Mouse (Mus musculus): ENCODE results near the gene Prss21. TPM values are rescaled to one million over a fixed set of nuclear protein-coding genes. Genes with fewer than 3 reads are reported as not detected.
A peak's percentile ranks its signal among the peaks of the same experiment; 100 is the strongest.
"Not testable (repeated sequence)": the region's sequence is repeated elsewhere in the genome, so short reads cannot be mapped to it uniquely, and the experiment has no call there.

Gene Prss21
- total RNA-seq, 2 experiments from 2014 or later = not detected

DNA sequence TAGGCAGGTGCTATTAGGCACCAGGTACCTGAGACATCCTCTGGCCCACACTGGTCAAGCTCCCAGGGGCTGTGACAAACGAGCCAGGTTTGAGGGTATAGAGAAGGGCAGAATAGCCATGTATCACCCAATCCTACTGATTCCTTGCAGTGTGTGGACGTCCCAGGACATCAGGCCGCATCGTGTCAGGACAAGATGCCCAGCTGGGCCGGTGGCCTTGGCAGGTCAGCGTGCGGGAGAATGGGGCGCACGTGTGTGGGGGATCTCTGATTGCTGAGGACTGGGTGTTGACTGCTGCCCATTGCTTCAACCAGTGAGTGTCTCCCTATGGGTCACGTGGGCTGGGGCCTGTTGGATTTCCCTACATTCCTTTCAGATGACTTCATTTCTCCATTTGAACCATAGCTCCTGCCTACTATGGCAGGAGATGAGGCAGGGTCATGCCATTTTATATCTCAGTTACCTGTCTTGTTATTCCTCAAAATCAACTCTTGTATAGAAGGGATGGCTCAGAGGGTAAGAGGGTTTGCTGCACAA is 13.6 kb upstream of the Prss21 start:
- peak in 1 of 2 experiments; percentile 14 for DNase-seq
- intact Hi-C loops (cut with DNase I) = loop anchor here (5.0 kb wide), 1 partner anchor 107 kb away; the partner anchor contains the start of gene Kremen2

DNA sequence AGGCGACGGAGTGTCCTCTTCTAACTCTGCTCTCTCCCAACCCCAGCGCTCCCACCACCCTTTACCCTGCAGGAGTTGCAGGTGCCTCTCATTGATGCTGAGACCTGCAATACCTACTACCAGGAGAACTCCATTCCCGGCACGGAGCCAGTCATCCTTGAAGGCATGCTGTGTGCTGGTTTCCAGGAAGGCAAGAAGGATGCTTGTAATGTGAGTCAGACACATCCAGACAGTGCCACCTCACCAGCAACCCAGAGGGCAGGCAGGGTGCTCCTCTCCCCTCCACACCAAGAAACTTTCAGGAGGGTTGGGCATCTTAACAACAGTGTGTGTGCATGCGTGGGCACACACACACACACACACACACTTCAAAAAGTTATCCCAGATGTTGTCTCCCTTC is 10.7 kb upstream of the Prss21 start:
- no peak for DNase-seq
- intact Hi-C loops (cut with DNase I) = no loop called here

DNA sequence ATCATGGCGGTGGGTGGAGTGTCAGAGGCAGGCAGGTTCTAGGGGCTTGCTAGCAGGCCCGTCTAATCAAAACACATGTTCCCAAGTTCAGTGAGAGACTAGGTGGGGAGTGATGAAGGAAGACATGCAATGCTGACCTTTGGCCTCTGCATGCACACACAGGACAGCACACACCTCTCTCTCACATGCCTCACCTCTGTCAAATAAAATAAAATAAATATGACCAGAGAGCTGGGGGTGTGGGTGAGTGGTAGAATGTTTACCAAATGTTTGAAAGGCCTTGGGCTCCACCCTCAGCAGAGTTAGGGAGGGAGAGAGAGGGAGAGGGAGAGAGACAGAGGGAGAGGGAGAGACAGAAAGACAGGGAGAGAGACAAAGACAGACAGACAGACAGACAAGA is 9.9 kb upstream of the Prss21 start:
- intact Hi-C loops (cut with DNase I) = no loop called here
- DNase-seq = no peak

DNA sequence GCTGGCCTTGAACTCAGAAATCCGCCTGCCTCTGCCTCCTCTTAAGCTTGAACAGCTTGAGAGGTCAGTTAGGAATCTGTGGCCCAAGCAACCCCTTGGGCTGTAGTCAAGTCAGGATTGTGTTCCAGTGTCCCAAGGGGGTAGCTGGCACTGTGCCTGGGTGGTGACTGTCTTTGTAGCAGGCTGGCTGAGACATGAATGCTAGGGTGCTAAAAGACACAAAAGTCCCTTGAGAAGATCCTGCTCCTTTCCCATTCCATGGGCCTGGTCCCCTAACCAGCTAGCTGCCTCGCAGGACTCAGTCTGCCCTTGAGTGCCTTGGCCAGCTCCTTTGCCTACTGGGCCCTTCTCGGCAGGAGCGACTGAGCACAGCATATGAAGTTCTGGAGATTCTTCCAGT is 4.9 kb upstream of the Prss21 start:
- no peak for DNase-seq
- intact Hi-C loops (cut with DNase I) = no loop called here

DNA sequence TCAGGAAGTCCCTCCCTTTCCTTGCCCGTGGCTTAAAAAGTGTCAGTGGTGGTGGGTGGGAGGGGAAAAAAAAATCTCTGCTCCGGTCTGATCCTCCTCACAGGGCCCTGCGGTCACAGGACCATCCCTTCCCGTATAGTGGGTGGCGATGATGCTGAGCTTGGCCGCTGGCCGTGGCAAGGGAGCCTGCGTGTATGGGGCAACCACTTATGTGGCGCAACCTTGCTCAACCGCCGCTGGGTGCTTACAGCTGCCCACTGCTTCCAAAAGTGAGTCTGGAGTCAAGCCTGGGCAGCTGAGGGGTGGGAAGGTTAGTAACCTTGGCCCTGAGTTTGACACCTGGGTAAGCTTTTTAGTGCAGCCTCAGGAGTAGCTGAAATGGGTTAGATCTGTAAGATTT is 657 bp downstream of the Prss21 start:
- DNase-seq = no peak
- intact Hi-C loops (cut with DNase I) = no loop called here

DNA sequence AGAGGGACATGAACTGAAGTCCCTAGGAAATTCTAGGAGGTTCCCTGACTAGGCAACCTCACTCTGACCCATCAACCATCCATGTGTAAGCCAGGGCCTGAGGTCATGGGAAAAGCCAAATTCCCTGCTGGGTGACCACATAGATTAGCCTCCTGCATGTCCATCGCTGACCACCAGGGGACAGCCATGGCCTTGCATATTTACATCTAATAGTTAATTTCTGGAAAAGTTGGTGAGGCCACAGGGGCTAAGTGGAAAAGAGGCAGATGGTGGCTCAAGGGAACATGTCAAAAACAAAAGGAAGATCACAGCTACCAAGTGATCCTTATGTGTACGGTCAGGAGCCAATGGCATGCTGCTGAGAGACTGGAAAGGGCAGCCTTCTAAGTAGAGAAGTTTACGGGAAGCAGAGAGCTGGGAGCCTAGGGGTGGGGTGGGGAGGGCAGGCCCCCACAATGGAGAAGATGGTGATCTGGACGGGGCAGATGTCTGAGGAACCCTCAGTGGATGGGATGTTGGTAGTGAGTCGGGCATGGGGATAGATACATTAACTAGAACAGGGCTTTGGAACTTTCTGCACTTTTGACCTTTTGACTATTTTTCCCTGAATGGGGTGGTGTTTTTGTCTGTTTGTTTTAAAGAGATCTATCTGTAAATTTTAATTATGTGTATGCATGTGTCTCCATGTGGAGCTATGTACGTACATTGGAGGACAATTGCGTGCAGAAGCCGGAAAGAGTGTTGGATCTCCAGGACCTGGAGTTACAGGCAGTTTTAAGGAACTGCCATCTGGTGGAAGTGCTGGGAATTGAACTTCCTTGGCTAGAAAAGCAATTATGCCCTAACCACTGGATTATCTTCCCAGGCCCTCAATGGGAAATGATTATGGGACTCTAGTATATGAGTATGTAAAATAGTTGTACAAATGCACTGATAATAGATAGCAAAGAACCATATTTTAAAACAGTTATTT is 6.3 kb downstream of the Prss21 start:
- peak; percentile 56 to 76 for DNase-seq
- intact Hi-C loops (cut with DNase I) = loop anchor here (1.0 kb wide), 2 partner anchors 86 to 100 kb away; no protein-coding TSS in a partner anchor

DNA sequence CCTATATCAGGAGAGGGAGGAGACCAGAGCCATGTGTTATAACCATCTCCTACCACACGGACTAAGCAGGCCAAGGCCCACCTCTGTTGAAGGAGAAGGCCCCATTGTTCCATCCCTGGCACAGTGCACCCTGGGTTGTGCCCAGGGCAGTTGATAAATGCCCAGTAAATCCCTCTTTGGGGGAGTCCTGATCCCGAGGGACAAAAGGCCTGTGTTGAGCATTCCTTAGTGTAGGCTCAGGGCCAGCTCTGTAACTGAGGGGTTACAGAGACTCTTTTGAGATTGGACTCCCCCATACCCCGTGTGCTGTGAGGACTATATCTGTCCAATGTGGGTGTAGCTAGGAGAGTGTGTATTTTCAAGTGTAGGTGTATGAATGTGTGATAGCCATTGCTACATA is 8.9 kb downstream of the Prss21 start:
- DNase-seq = no peak
- intact Hi-C loops (cut with DNase I) = no loop called here

DNA sequence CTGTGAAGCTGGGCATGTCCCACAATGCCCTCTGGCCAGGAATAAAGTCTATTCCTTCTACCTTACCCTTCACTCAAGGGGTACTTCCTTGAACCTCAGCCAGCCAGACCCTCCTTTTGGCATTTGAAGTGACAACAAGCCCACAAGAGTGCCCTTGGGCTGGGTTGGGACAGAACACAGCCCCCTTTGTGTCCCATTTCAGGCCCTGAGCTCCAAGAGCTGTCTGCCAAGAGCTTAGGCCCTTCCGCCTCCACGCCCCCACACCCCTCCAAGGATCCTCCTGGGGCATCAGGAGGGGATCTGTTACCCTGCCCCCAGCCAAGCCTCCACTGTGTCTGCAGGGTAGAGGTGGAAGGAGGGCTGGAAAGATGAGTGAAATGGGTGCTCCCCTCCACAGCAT is 9.3 kb downstream of the Prss21 start:
- DNase-seq = no peak
- intact Hi-C loops (cut with DNase I) = no loop called here

DNA sequence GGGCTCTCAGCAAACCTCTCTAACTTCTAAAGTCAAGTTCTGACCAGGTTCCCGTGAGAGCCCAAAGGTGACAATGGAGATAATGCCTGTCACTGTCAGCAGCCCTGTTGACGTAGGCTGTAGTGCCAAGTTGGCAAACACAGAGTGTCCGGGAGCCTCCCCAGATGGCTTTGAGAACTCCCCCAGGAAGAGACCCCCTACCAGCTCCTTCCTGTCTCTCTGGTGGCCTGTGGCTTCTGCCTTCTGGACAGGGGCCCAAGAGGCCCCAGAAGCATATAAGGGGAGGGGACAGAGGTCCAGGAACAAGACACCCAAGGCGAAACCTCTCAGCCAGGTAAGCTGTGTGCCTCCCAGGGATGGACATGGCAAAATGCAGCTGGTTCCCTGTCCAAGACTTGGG is 12.7 kb downstream of the Prss21 start, which contains the start of the genes Dcpp1 and Dcpp2:
Dcpp1 (plus strand) TSS at position 301 of the 400 bp plus-strand sequence.
Dcpp2 (plus strand) TSS at position 305 of the 400 bp plus-strand sequence.
- intact Hi-C loops (cut with DNase I); DNase-seq: not testable (repeated sequence)

DNA sequence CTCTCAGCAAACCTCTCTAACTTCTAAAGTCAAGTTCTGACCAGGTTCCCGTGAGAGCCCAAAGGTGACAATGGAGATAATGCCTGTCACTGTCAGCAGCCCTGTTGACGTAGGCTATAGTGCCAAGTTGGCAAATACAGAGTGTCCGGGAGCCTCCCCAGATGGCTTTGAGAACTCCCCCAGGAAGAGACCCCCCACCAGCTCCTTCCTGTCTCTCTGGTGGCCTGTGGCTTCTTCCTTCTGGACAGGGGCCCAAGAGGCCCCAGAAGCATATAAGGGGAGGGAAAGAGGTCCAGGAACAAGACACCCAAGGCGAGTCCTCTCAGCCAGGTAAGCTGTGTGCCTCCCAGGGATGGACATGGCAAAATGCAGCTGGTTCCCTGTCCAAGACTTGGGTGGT is 49.3 kb downstream of the Prss21 start, which contains the start of gene Dcpp3:
Dcpp3 (plus strand) TSS at position 301 of the 400 bp plus-strand sequence.
- intact Hi-C loops (cut with DNase I); DNase-seq: not testable (repeated sequence)

Small RNA genes within 50 kb of the gene (microRNA-seq; reads per million reads assigned to microRNA genes)
- gene Mir5125 = 0.95 to 1.7 reads per million in 2 experiments

Other genes with a start within 250 kb of the Prss21 start
- gene Mmp25, start 222.8 kb upstream of the Prss21 start, total RNA-seq (2021) = under 1 TPM; 0.55 to 0.69 TPM
- gene Bicdl2, start 207.6 kb upstream of the Prss21 start, total RNA-seq (2021) = not detected
- 100 to 1,000 TPM; 218 to 220 TPM for gene Hcfc1r1, start 194.5 kb upstream of the Prss21 start, total RNA-seq (2021)
- 10 to 100 TPM; 21.0 to 21.1 TPM for gene Thoc6, start 194.2 kb upstream of the Prss21 start, total RNA-seq (2021)
- 100 to 1,000 TPM; 138 to 142 TPM for gene Tnfrsf12a, start 190.6 kb upstream of the Prss21 start, total RNA-seq (2021)
- not detected for gene Cldn6, start 188.8 kb upstream of the Prss21 start, total RNA-seq (2021)
- not detected for gene Cldn9, start 184.0 kb upstream of the Prss21 start, total RNA-seq (2021)
- not detected for gene 1520401A03Rik, start 145.3 kb upstream of the Prss21 start, total RNA-seq (2021)
- 1 to 10 TPM; 7.7 to 9.3 TPM for gene Pkmyt1, start 141.7 kb upstream of the Prss21 start, total RNA-seq (2021)
- 10 to 100 TPM; 17.5 to 22.0 TPM for gene Paqr4, start 127.2 kb upstream of the Prss21 start, total RNA-seq (2021)
- not detected for gene Kremen2, start 122.2 kb upstream of the Prss21 start, total RNA-seq (2021)
- gene Flywch1, start 96.5 kb upstream of the Prss21 start, total RNA-seq (2021) = 10 to 100 TPM; 31.2 to 32.1 TPM
- 1 to 10 TPM; 2.3 to 2.4 TPM for gene Flywch2, start 82.0 kb upstream of the Prss21 start, total RNA-seq (2021)
- gene Srrm2, start 77.5 kb upstream of the Prss21 start, total RNA-seq (2021) = 100 to 1,000 TPM; 230 to 231 TPM
- gene Elob, start 38.9 kb upstream of the Prss21 start, total RNA-seq (2021) = 100 to 1,000 TPM; 379 to 407 TPM
- not detected for gene Prss33, start 32.0 kb upstream of the Prss21 start, total RNA-seq (2021)
- gene Prss32, start 24.2 kb upstream of the Prss21 start, total RNA-seq (2021) = not detected
- gene Prss41, start 23.9 kb upstream of the Prss21 start, total RNA-seq (2021) = not detected
- not detected for gene Dcpp1, start 12.8 kb downstream of the Prss21 start, total RNA-seq (2021)
- gene Dcpp2, start 12.8 kb downstream of the Prss21 start, total RNA-seq (2021) = not detected
- gene Dcpp3, start 49.4 kb downstream of the Prss21 start, total RNA-seq (2021) = not detected
- not detected for gene Sbp, start 73.6 kb downstream of the Prss21 start, total RNA-seq (2021)
- gene Sbpl, start 87.2 kb downstream of the Prss21 start, total RNA-seq (2021) = not detected
- gene Prss30, start 112.5 kb downstream of the Prss21 start, total RNA-seq (2021) = not detected
- gene Prss22, start 130.0 kb downstream of the Prss21 start, total RNA-seq (2021) = not detected
- not detected for gene Prss27, start 170.1 kb downstream of the Prss21 start, total RNA-seq (2021)
- gene Kctd5, start 205.4 kb downstream of the Prss21 start, total RNA-seq (2021) = 10 to 100 TPM; 19.5 to 20.8 TPM

Measured in heart, postnatal 10 days (tissue).